Mouse (Mus musculus) G1E (cell line): ENCODE measurements at regions not wholly inside any gene's neighbourhood (a gene's known extent, or its start where the extent isn't known, plus 50 kb on each side); places are given as distances from the start of the nearest gene placed in this dataset.

ENCODE experiments used
- ATAC-seq: 2 replicates; pipeline ENCODE4 v1.8.0; 2016; ENCODE audit warnings: mild to moderate bottlenecking; ENCODE audit not compliant: insufficient number of reproducible peaks, poor library complexity, low FRiP score, severe bottlenecking; ENCODE audit errors: extremely low read depth
- DNase-seq: peaks from one replicate; pipeline ENCODE4 v3.0.0; 2012; ENCODE audit warnings: low spot score
- H3K27me3 ChIP-seq: 2 replicates; pipeline ENCODE4 v1.6.1; 2012; ENCODE audit warnings: mild to moderate bottlenecking, low read length, inconsistent platforms; ENCODE audit not compliant: insufficient read depth
- H3K36me3 ChIP-seq: replicated peaks from 2 replicates; pipeline ENCODE3; 2012; ENCODE audit warnings: mild to moderate bottlenecking, inconsistent platforms
- H3K4me1 ChIP-seq: 2 replicates; pipeline ENCODE4 v1.6.1; 2012; ENCODE audit warnings: low read depth, low read length, inconsistent platforms, mixed read lengths; ENCODE audit not compliant: insufficient read depth
- H3K4me3 ChIP-seq: 2 replicates; pipeline ENCODE4 v1.5.1; 2012; ENCODE audit warnings: low read depth, mild to moderate bottlenecking, inconsistent platforms, low read length, moderate library complexity, mixed read lengths
- H3K9me3 ChIP-seq: replicated peaks from 2 replicates; pipeline ENCODE4 v1.6.1; 2012; ENCODE audit warnings: inconsistent platforms
- CTCF ChIP-seq: IDR thresholded peaks from 2 replicates; pipeline ENCODE4 v1.5.1; 2012; ENCODE audit warnings: low read depth, low read length, inconsistent platforms, mixed read lengths
- GATA1 ChIP-seq: IDR thresholded peaks from 2 replicates; pipeline ENCODE4 v1.6.1; 2012; ENCODE audit warnings: borderline replicate concordance, low read length, inconsistent platforms, mixed read lengths
- GATA2 ChIP-seq: IDR thresholded peaks from 2 replicates; pipeline ENCODE4 v1.6.1; 2012; ENCODE audit warnings: low read depth, low read length, inconsistent platforms, borderline replicate concordance
- POLR2AphosphoS5 ChIP-seq: IDR thresholded peaks from 2 replicates; pipeline ENCODE4 v1.6.1; 2012; ENCODE audit warnings: low read depth, low read length, inconsistent platforms; ENCODE audit not compliant: insufficient replicate concordance
- TAL1 ChIP-seq: conservative IDR thresholded peaks from 2 replicates; pipeline ENCODE4 v1.6.1; 2012; ENCODE audit warnings: low read depth, low read length, inconsistent platforms, mixed read lengths

DNA sequence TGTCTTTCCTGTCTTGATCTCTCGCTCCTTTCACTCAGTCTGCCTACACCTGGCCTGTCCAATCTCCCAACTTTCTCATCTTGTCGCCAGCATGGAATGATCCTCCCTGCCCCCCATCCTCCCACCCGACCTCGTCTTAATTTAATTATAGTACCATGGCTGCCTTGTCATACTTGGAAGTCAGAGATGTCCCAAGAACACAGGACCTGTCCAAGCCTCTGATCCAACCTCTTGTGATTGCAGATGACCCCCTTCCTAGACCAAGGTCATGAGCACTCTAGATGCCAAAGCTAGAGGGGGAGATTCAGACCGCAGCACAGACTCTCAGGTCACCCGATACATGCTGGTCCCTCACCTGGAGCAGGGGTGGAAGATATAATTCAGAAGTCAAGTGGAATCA is 232.3 kb downstream of the Prex1 start:
- Histone ChIP-seq H3K27me3 (no peaks in the 10 kb centered on the region), H3K4me3 (no peak overlapping the region), H3K36me3 (no peaks in the 10 kb centered on the region), H3K9me3 (peaks cover 84% of the 10 kb centered on the region), H3K4me1 (no peaks in the 10 kb centered on the region)
- TF ChIP-seq POLR2AphosphoS5 (no peak), GATA2 (no peak), GATA1 (no peak), CTCF (no peak), TAL1 (no peak; the same call in 1 of the 2 replicates)
- no peak for DNase-seq
- no peak for ATAC-seq

DNA sequence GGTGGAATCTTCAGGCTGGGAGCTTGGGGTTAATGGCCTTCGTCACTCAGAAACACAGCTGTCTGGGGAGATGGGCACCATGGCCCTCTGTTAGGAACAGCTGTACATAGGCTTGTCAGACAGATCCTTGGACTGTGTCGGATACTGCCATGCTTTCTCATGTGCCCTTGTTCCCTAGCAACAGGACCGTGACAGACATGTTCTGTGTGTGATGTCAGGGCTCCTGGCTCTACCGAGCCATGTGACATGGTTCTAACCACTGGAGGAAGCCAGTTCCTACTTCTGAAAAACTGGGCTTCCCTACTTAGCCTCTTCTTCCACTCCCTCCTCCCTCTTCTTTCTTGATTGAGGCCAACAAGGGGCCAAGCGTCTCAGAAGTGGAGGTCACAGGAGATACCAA is 232.7 kb downstream of the Prex1 start:
- H3K27me3 ChIP-seq, result no peaks in the 10 kb centered on the region
- TF ChIP-seq TAL1 (no peak), POLR2AphosphoS5 (no peak), GATA1 (no peak), CTCF (no peak), GATA2 (no peak)
- H3K4me3 ChIP-seq, result no peak overlapping the region
- H3K4me1 ChIP-seq, result no peaks in the 10 kb centered on the region
- H3K36me3 ChIP-seq, result no peaks in the 10 kb centered on the region
- peaks cover 84% of the 10 kb centered on the region for H3K9me3 ChIP-seq
- ATAC-seq (no peak), DNase-seq (no peak)

DNA sequence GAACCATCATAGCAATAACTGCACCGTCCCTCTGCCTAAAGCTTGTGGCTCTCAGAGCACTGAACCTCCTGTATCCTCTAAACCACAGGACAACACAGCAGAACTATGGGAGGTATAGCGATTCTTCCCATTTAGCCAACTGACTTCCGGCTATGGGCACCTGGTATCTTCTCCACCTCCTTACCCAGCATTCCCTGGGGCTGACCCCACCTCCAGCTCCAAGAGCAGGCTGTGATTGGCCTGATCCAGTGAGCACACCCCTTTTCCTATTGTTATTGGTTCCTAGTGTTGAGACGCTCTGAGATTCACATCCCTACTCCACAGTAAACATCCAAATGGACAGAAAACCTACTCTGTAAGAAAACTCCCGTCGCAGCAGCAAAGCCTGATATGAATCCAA is 236.7 kb downstream of the Prex1 start:
- ATAC-seq, result no peak

DNA sequence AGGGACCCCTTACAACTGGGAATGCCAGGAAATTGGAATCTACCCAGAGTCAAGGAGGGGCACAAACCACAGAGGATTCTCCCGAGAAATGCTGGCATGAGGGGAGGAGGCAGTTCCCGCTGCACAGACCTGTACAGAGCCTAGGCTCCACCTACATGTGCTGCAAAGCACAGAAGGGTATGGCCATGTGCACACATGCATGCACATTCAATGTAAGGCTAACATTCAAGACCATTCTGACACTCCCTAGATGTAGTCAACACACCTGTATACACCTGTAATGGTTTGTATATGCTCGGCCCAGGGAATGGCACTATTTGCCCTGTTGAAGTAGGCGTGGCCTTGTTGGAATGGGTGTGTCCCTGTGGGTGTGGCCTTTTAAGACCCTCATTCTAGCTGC is 238.0 kb downstream of the Prex1 start:
- Histone ChIP-seq H3K36me3 (no peaks in the 10 kb centered on the region), H3K4me3 (no peak overlapping the region), H3K4me1 (no peaks in the 10 kb centered on the region), H3K9me3 (peaks cover 82% of the 10 kb centered on the region), H3K27me3 (no peaks in the 10 kb centered on the region)
- DNase-seq, result no peak
- no peak for TF ChIP-seq GATA2
- TF ChIP-seq TAL1, result no peak
- no peak for TF ChIP-seq POLR2AphosphoS5
- no peak for ATAC-seq

More for the DNA sequence above, 236.7 kb downstream of the Prex1 start:
- TF ChIP-seq POLR2AphosphoS5, result no peak
- no peak for TF ChIP-seq GATA1
- no peak for TF ChIP-seq CTCF
- TF ChIP-seq TAL1, result no peak
- TF ChIP-seq GATA2, result no peak
- peaks cover 86% of the 10 kb centered on the region for H3K9me3 ChIP-seq
- no peak overlapping the region for H3K4me3 ChIP-seq
- no peaks in the 10 kb centered on the region for H3K4me1 ChIP-seq
- no peaks in the 10 kb centered on the region for H3K27me3 ChIP-seq
- DNase-seq, result no peak
- H3K36me3 ChIP-seq, result no peaks in the 10 kb centered on the region

DNA sequence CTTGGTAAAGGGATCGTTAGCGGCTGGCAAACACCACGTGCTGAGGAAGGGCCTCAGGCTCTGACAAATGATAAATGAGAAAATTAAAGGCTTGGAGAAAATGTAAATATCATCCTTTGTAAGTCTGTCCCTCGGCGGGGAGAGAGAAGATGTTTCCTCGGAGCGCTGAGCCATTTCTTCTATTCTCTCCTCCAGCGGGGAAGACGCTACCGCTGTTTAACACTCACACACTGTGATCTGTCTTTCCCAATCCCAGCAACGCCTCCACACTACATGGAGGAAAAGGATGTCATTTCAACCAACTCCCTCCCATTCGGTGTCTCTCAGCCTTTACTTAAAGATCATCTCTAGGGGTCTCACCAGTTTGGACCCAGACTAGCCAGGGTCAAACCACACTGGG is 239.0 kb downstream of the Prex1 start:
- Histone ChIP-seq H3K4me3 (no peak overlapping the region), H3K36me3 (no peaks in the 10 kb centered on the region), H3K9me3 (peaks cover 86% of the 10 kb centered on the region), H3K27me3 (no peaks in the 10 kb centered on the region), H3K4me1 (no peaks in the 10 kb centered on the region)
- DNase-seq, result no peak
- ATAC-seq, result no peak
- no peak for TF ChIP-seq POLR2AphosphoS5
- TF ChIP-seq TAL1, result no peak
- TF ChIP-seq GATA1, result no peak
- TF ChIP-seq CTCF, result no peak

DNA sequence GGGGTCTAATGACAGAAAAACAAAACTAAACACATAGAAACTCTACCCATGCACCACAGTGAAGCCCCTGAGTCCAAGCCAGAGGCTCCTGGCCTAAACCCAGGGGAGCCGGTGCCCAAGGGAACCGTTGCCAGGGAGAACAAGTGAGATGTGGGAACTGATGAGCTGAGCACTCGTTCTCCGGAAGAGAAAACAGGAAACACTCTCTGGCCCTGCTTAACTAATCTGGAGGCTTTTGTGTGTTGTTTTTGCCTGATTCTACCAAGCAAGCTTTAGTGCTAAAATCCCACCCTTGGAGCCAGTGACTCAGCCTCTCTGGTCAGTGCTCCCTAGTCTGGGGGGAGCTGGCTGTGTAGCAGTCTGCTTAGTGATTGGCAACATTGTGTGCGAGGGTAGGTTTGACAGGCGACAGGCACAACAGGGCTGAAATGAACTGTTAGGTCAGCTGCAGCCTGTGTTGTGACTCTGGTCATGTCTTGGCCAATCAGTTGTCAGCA is 242.3 kb downstream of the Prex1 start:
- Histone ChIP-seq H3K4me3 (no peak overlapping the region), H3K4me1 (no peaks in the 10 kb centered on the region), H3K27me3 (no peaks in the 10 kb centered on the region), H3K9me3 (peaks cover 88% of the 10 kb centered on the region), H3K36me3 (no peaks in the 10 kb centered on the region)
- ATAC-seq, result no peak
- DNase-seq, result no peak
- TF ChIP-seq CTCF, result no peak
- no peak for TF ChIP-seq GATA1

DNA sequence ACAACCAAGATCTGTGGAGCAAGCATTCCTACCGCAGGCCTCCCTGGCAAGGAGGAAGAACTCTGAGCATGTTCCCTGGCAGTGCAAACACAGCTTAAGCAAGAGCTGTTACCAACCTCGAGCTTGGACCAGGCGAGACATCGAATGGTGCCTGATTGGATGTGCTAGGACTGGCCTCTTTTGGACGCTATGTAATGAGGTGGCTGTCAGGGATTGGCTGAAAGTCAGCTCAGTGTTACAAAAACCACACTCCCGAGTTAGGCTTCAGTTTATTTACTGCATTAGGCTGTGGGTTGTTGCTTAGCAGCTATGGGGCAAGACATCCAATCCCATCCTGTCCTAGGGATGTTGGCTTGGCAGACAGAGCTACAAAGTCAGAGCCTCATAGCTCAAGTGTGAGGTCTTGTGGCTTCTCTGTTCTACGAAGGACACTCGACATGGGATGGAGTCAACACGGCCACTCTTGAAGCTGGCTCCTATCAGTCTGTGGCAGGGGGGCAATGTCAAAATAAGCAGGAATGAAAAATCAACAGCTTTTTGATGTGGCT is 244.5 kb downstream of the Prex1 start:
- H3K27me3 ChIP-seq, result no peaks in the 10 kb centered on the region
- H3K36me3 ChIP-seq, result no peaks in the 10 kb centered on the region
- no peak for ATAC-seq
- H3K4me1 ChIP-seq, result no peaks in the 10 kb centered on the region
- no peak overlapping the region for H3K4me3 ChIP-seq
- no peak for DNase-seq
- TF ChIP-seq TAL1, result no peak
- TF ChIP-seq GATA2, result no peak
- TF ChIP-seq CTCF, result no peak
- TF ChIP-seq POLR2AphosphoS5, result no peak
- peaks cover 86% of the 10 kb centered on the region for H3K9me3 ChIP-seq
